In genomic region chr8:12487201-12487600, GRCm38 (mm10) we compare ENCODE assay signal across 13 mouse cellular contexts.
DNase-seq lines count a peak whose midpoint lies in the region; ATAC-seq and TF ChIP-seq lines count a peak whose summit lies in the region.
"Had no signal": no experiment of that assay in that cellular context is flagged by ENCODE, and none has a peak within 500 bp of the region (broad histone marks: within the 10 kb centered on the region; RNA-seq: fewer than 3 reads in every experiment).

No protein-coding gene starts in this region.

- no peaks in the 10 kb centered on the region for H3K9me3 ChIP-seq in hindbrain, postnatal 0 days (ENCODE audit: low read length)
- no peaks in the 10 kb centered on the region for H3K9me3 ChIP-seq in hindbrain, embryonic 12.5 days (replicated peaks)
- H3K9me3 ChIP-seq in forebrain, embryonic 16.5 days (ENCODE audit: control insufficient read depth, low read length): no peaks in the 10 kb centered on the region
- H3K9me3 ChIP-seq: embryonic facial prominence, embryonic 10.5 days; heart, embryonic 10.5 days; stomach, embryonic 15.5 days had no signal

- no peak for DNase-seq in hindbrain, postnatal 0 days (ENCODE audit: low spot score)
- peak; percentile 72 for DNase-seq in retina, postnatal 1 day
- DNase-seq in retina, embryonic 14.5 days (ENCODE audit: low spot score): no peak
- no peak for DNase-seq in c-Kit-positive CD71-positive TER-119-positive erythroid progenitor cells, embryonic 14.5 days (ENCODE audit: low spot score)
- DNase-seq in layer of hippocampus, postnatal 25 days (ENCODE audit: extremely low spot score in 1 of 2, low spot score in 1 of 2): no peak
- DNase-seq: B cell, adult 2 months; thymus, postnatal 4 days had no signal

- peak overlapping the region; percentile 74 for H3K27ac ChIP-seq in hindbrain, postnatal 0 days
- H3K27ac ChIP-seq in hindbrain, embryonic 12.5 days: no peak overlapping the region
- H3K27ac ChIP-seq in forebrain, embryonic 16.5 days (ENCODE audit: low read length): peak overlapping the region; percentile 25; the same call in 1 of the 2 replicates
- H3K27ac ChIP-seq: heart, embryonic 10.5 days; stomach, embryonic 15.5 days had no signal

- H3K4me3 ChIP-seq in hindbrain, postnatal 0 days (ENCODE audit: low read length): no peak overlapping the region
- no peak overlapping the region for H3K4me3 ChIP-seq in hindbrain, embryonic 12.5 days
- no peak overlapping the region for H3K4me3 ChIP-seq in forebrain, embryonic 16.5 days (replicated peaks; ENCODE audit: low read length)
- H3K4me3 ChIP-seq: embryonic facial prominence, embryonic 10.5 days; heart, embryonic 10.5 days; stomach, embryonic 15.5 days had no signal

- H3K4me2 ChIP-seq in hindbrain, postnatal 0 days (ENCODE audit: low read depth, low read length): no peak overlapping the region
- no peak overlapping the region for H3K4me2 ChIP-seq in hindbrain, embryonic 12.5 days (replicated peaks)
- no peak overlapping the region for H3K4me2 ChIP-seq in forebrain, embryonic 16.5 days (ENCODE audit: low read length)
- H3K4me2 ChIP-seq: lung, embryonic 14.5 days; stomach, embryonic 15.5 days had no signal

- no peaks in the 10 kb centered on the region for H3K36me3 ChIP-seq in hindbrain, postnatal 0 days (ENCODE audit: insufficient read depth, low read length)
- H3K36me3 ChIP-seq in hindbrain, embryonic 12.5 days: no peaks in the 10 kb centered on the region
- H3K36me3 ChIP-seq in forebrain, embryonic 16.5 days (ENCODE audit: control insufficient read depth, insufficient read depth): no peaks in the 10 kb centered on the region
- H3K36me3 ChIP-seq: embryonic facial prominence, embryonic 10.5 days; heart, embryonic 10.5 days; stomach, embryonic 15.5 days had no signal

- H3K9ac ChIP-seq in hindbrain, postnatal 0 days (replicated peaks; ENCODE audit: low read length): no peak overlapping the region
- H3K9ac ChIP-seq in hindbrain, embryonic 12.5 days: no peak overlapping the region
- H3K9ac ChIP-seq in forebrain, embryonic 16.5 days (replicated peaks; ENCODE audit: low read depth, low read length): no peak overlapping the region
- H3K9ac ChIP-seq: lung, embryonic 14.5 days; stomach, embryonic 15.5 days had no signal

- 44% methylated on average over 11 of the region's 11 CpGs for WGBS in hindbrain, postnatal 0 days
- 47% methylated on average over 11 of the region's 11 CpGs for WGBS in hindbrain, embryonic 12.5 days
- 25% methylated on average over 11 of the region's 11 CpGs for WGBS in forebrain, embryonic 16.5 days

- H3K4me1 ChIP-seq in hindbrain, postnatal 0 days (ENCODE audit: insufficient read depth, low read length): peaks cover 8% of the 10 kb centered on the region; the same call in 1 of the 2 replicates
- peaks cover 17% of the 10 kb centered on the region for H3K4me1 ChIP-seq in hindbrain, embryonic 12.5 days
- H3K4me1 ChIP-seq in forebrain, embryonic 16.5 days (replicated peaks; ENCODE audit: control insufficient read depth, insufficient read depth, low read length): peaks cover 25% of the 10 kb centered on the region
- H3K4me1 ChIP-seq: heart, embryonic 10.5 days had no signal

- no peak for ATAC-seq in hindbrain, postnatal 0 days
- no peak for ATAC-seq in hindbrain, embryonic 12.5 days (ENCODE audit: low FRiP score)
- 0 out of 2 replicates have a peak, but pooled peaks have one; percentile 32 for ATAC-seq in forebrain, embryonic 16.5 days

- 0 out of 2 replicates have a peak, but pooled peaks cover 7% of the 10 kb centered on the region for H3K27me3 ChIP-seq in hindbrain, postnatal 0 days (ENCODE audit: insufficient read depth, low read length)
- H3K27me3 ChIP-seq in hindbrain, embryonic 12.5 days: peaks cover 41% of the 10 kb centered on the region
- no peaks in the 10 kb centered on the region; the same call in 1 of the 2 replicates for H3K27me3 ChIP-seq in forebrain, embryonic 16.5 days (replicated peaks; ENCODE audit: control insufficient read depth, insufficient read depth, low read length)
- H3K27me3 ChIP-seq: stomach, embryonic 15.5 days had no signal

- TF ChIP-seq CTCF in hindbrain, postnatal 0 days (IDR thresholded peaks at IDR 0.05; ENCODE audit: low read depth): no peak
